Mouse (Mus musculus): ENCODE data around the gene Gm28845.

- TF ChIP-seq CTCF (IDR thresholded peaks at IDR 0.05; ENCODE audit: low read depth) (no peak), EP300 (IDR thresholded peaks at IDR 0.05; ENCODE audit: low read depth) (no peak)
Measured at GRCm38 (mm10) chr1:65119438-65119837, at the start of gene Gm28845.

All from liver, embryonic 14.5 days (tissue).